Mouse (Mus musculus) erythroblast, embryonic 14.5 days (primary cell): ENCODE results near the gene Chil5. TPM values are rescaled to one million over a fixed set of nuclear protein-coding genes. Genes with fewer than 3 reads are reported as not detected.
"Not testable (repeated sequence)": the region's sequence is repeated elsewhere in the genome, so short reads cannot be mapped to it uniquely, and the experiment has no call there.

Experiments
- H3K27me3 ChIP-seq: 2 replicates; pipeline ENCODE4 v1.6.1; 2012; ENCODE audit warnings: inconsistent platforms; ENCODE audit not compliant: control insufficient read depth
- H3K36me3 ChIP-seq: 2 replicates; pipeline ENCODE4 v1.6.1; 2012; ENCODE audit warnings: mild to moderate bottlenecking, inconsistent platforms; ENCODE audit not compliant: control insufficient read depth
- H3K4me1 ChIP-seq: 2 replicates; pipeline ENCODE4 v1.6.1; 2012; ENCODE audit warnings: inconsistent platforms; ENCODE audit not compliant: control insufficient read depth
- H3K4me3 ChIP-seq: replicated peaks from 2 replicates; pipeline ENCODE3; 2012; ENCODE audit warnings: moderate library complexity, mild to moderate bottlenecking, inconsistent platforms
- H3K9me3 ChIP-seq: 2 replicates; pipeline ENCODE4 v1.6.1; 2012; ENCODE audit warnings: low read length, inconsistent platforms, mixed read lengths; ENCODE audit not compliant: control insufficient read depth
- GATA1 ChIP-seq: IDR thresholded peaks from 2 replicates; pipeline ENCODE4 v1.6.1; 2012; ENCODE audit warnings: low read length, inconsistent platforms, mixed read lengths
- TAL1 ChIP-seq: IDR thresholded peaks from 3 replicates; pipeline ENCODE4 v1.6.1; 2012; ENCODE audit warnings: low read length, inconsistent platforms, mixed read lengths
- polyA plus RNA-seq: library from polyadenylated mRNA; stranded (reverse); fragments of >175 nt; gene quantifications from 2 replicates; pipeline ENCODE4 v1.2.3, GENCODE M21; 2012

Chil5 gene
- polyA plus RNA-seq, 1 experiment, result not detected

- TF ChIP-seq TAL1 (no peak), GATA1 (no peak)
- H3K4me1 ChIP-seq, result no peaks in the 10 kb centered on the region
- peaks cover 4% of the 10 kb centered on the region; the same call in 1 of the 2 replicates for H3K27me3 ChIP-seq
- H3K4me3 ChIP-seq, result no peak overlapping the region
- H3K9me3 ChIP-seq, result no peaks in the 10 kb centered on the region
- H3K36me3 ChIP-seq, result no peaks in the 10 kb centered on the region
These were observed 30.9 kb downstream of the Chil5 start for GRCm38 (mm10) chr3:106001416-106002370.

- H3K36me3 ChIP-seq, result no peaks in the 10 kb centered on the region
- H3K9me3 ChIP-seq, result no peaks in the 10 kb centered on the region
- no peak overlapping the region for H3K4me3 ChIP-seq
- peaks cover 4% of the 10 kb centered on the region; the same call in 1 of the 2 replicates for H3K27me3 ChIP-seq
- no peaks in the 10 kb centered on the region for H3K4me1 ChIP-seq
- TF ChIP-seq GATA1, result no peak
- no peak for TF ChIP-seq TAL1
These were observed 31.8 kb downstream of the Chil5 start for GRCm38 (mm10) chr3:106000707-106001375.

GRCm38 (mm10) chr3:105994730-105995129, 37.9 kb downstream of the Chil5 start:
- TF ChIP-seq TAL1 (no peak), GATA1 (no peak)
- Histone ChIP-seq H3K4me3 (no peak overlapping the region), H3K36me3 (no peaks in the 10 kb centered on the region), H3K27me3 (no peaks in the 10 kb centered on the region), H3K4me1 (no peaks in the 10 kb centered on the region), H3K9me3 (no peaks in the 10 kb centered on the region)

- no peak for TF ChIP-seq GATA1
- no peak for TF ChIP-seq TAL1
- no peak overlapping the region for H3K4me3 ChIP-seq
- H3K9me3 ChIP-seq, result no peaks in the 10 kb centered on the region
- H3K4me1 ChIP-seq, result no peaks in the 10 kb centered on the region
- H3K27me3 ChIP-seq, result no peaks in the 10 kb centered on the region
- H3K36me3 ChIP-seq, result no peaks in the 10 kb centered on the region
These were observed 40.8 kb downstream of the Chil5 start for GRCm38 (mm10) chr3:105991653-105992283.

- not testable (repeated sequence) for H3K4me1 ChIP-seq, H3K27me3 ChIP-seq, H3K36me3 ChIP-seq, H3K4me3 ChIP-seq, H3K9me3 ChIP-seq
These were observed 43.0 kb downstream of the Chil5 start for GRCm38 (mm10) chr3:105989611-105990010.

GRCm38 (mm10) chr3:105974174-105974573, 58.4 kb downstream of the Chil5 start:
- Histone ChIP-seq H3K4me1 (no peaks in the 10 kb centered on the region), H3K36me3 (peaks cover 10% of the 10 kb centered on the region), H3K9me3 (no peaks in the 10 kb centered on the region), H3K4me3 (no peak overlapping the region), H3K27me3 (no peaks in the 10 kb centered on the region)
- TF ChIP-seq TAL1 (no peak), GATA1 (no peak)

GRCm38 (mm10) chr3:105973411-105973810, 59.2 kb downstream of the Chil5 start, which contains the start of gene Ovgp1:
Gene Ovgp1 (plus strand): TSS chr3:105973711.
- H3K9me3 ChIP-seq, result no peaks in the 10 kb centered on the region
- H3K4me1 ChIP-seq, result no peaks in the 10 kb centered on the region
- TF ChIP-seq TAL1, result no peak
- no peak for TF ChIP-seq GATA1
- H3K4me3 ChIP-seq, result no peak within 1 kb of the TSS
- H3K27me3 ChIP-seq, result no peaks in the 10 kb centered on the region
- peaks cover 18% of the 10 kb centered on the region for H3K36me3 ChIP-seq

GRCm38 (mm10) chr3:105971831-105972446, 60.7 kb downstream of the Chil5 start:
- Histone ChIP-seq H3K9me3 (no peaks in the 10 kb centered on the region), H3K4me3 (no peak overlapping the region), H3K36me3 (peaks cover 32% of the 10 kb centered on the region), H3K4me1 (no peaks in the 10 kb centered on the region), H3K27me3 (no peaks in the 10 kb centered on the region)
- TF ChIP-seq TAL1 (no peak), GATA1 (no peak)

Other genes starting within 250 kb of the Chil5 start
- gene Rap1a, start 231.5 kb downstream of the Chil5 start, polyA plus RNA-seq, result 2.1 and 3.8 TPM in 2 replicates
- gene Adora3, start 162.0 kb downstream of the Chil5 start, polyA plus RNA-seq, result not detected in 2 replicates
- gene Tmigd3, start 161.9 kb downstream of the Chil5 start, polyA plus RNA-seq, result not detected in 2 replicates
- gene I830077J02Rik, start 100.2 kb downstream of the Chil5 start, polyA plus RNA-seq, result 0.01 TPM in 1 of 2 replicates, not detected in the other
- 1.0 and 1.1 TPM in 2 replicates for gene Wdr77, start 73.4 kb downstream of the Chil5 start, polyA plus RNA-seq
- gene Atp5f1, start 72.7 kb downstream of the Chil5 start, polyA plus RNA-seq, result 23.2 and 25.2 TPM in 2 replicates
- gene Ovgp1, start 59.1 kb downstream of the Chil5 start, polyA plus RNA-seq, result not detected in 2 replicates
- not detected in 2 replicates for gene Pifo, start 18.2 kb downstream of the Chil5 start, polyA plus RNA-seq
- not detected in 2 replicates for gene Chia1, start 80.4 kb upstream of the Chil5 start, polyA plus RNA-seq
- gene Chil3, start 134.8 kb upstream of the Chil5 start, polyA plus RNA-seq, result not detected in 2 replicates
- gene Chil4, start 186.7 kb upstream of the Chil5 start, polyA plus RNA-seq, result not detected in 2 replicates